Mouse (Mus musculus) CD4-positive, CD25-positive, alpha-beta regulatory T cell, adult 9 weeks (primary cell): ENCODE measurements around the gene Gm5565. TPM values are rescaled to one million over a fixed set of nuclear protein-coding genes. Genes with fewer than 3 reads are reported as not detected.

Experiments
- polyA plus RNA-seq: library from polyadenylated mRNA; unstranded; fragments of 100-300 nt; shearing (Covaris generic); gene quantifications from one replicate; pipeline ENCODE4 v1.2.1, GENCODE M21; 2017

The Gm5565 gene
- polyA plus RNA-seq: not detected

DNA sequence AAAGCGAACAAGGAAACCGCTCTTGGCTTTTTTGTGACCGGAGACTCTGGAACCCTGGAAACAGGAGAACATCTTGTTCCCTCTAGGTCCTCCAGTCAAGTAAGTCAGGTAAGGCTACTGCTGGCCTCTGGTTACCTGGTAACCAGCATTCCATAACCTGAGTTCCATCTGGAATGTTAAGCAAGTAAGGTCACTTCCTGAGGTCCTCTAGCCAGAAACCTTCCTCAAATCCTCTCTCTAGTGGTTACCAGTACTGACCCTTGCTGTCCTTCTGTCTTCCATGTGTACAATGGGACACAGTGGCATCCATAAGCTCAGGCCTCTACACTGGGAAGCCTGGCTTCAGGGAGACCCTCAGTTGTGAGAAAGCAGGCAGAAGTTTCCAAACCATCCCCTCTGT is at the start of gene Gm5565:
Gm5565 (minus strand) TSS at position 101 of the 400 bp plus-strand sequence.

DNA sequence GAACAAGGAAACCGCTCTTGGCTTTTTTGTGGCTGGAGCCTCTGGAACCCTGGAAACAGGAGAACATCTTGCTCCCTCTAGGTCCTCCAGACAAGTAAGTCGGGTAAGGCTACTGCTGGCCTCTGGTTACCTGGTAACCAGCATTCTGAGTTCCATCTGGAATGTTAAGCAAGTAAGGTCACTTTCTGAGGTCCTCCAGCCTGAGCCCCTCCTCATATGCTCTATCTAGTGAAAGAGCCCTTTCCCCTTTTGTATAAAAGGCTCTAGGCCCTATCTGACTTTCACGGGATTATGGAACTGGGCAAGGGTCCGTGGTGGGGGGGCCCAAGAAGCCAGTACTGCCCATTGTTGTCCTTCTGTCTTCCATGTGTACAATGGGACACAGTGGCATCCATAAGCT is 24.9 kb upstream of the Gm5565 start, which contains the start of gene 1700001J03Rik:
1700001J03Rik (minus strand) TSS at position 101 of the 400 bp plus-strand sequence.

GRCm38 (mm10) chr5:146170621-146171020 is 10.3 kb upstream of the Gm5565 start, which contains the start of gene Gm6309:
TSS of gene Gm6309 (minus strand) at chr5:146170721.

Other genes with a start within 250 kb of the Gm5565 start
- gene Cyp3a25, start 150.9 kb downstream of the Gm5565 start, polyA plus RNA-seq: not detected
- gene Cyp3a59, start 81.3 kb downstream of the Gm5565 start, polyA plus RNA-seq: not detected
- not detected for gene Gm6309, start 10.2 kb upstream of the Gm5565 start, polyA plus RNA-seq
- gene 1700001J03Rik, start 24.8 kb upstream of the Gm5565 start, polyA plus RNA-seq: 0.47 TPM
- gene Rnf6, start 61.0 kb upstream of the Gm5565 start, polyA plus RNA-seq: 90.8 TPM
- 6.7 TPM for gene Cdk8, start 70.7 kb upstream of the Gm5565 start, polyA plus RNA-seq
- gene Wasf3, start 224.4 kb upstream of the Gm5565 start, polyA plus RNA-seq: not detected